Mouse (Mus musculus): ENCODE results near the gene Piezo1. TPM values are rescaled to one million over a fixed set of nuclear protein-coding genes. Genes with fewer than 3 reads are reported as not detected.

The Piezo1 gene
- polyA plus RNA-seq, 1 experiment from 2014 or later: 16.3 TPM

DNA sequence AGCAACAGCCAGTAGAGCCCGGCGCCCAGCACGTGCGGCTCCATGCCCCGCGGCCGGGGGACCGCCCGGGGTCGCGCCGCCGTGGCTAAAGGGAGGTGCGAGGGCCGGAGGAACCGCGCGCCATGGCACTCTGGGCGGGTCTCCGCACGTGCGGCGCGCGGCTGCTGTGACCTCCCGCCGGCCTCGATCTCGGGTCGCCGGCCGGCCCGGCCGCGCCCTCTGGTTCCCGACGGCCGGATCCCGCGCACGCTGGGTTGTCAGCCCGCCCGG, 199 bp downstream of the Piezo1 start:
- peak overlapping the region; percentile 78 for H3K9ac ChIP-seq
- H3K27ac ChIP-seq: peak overlapping the region; percentile 90
- peak overlapping the region; percentile 93 for H3K4me2 ChIP-seq
- H3K9me3 ChIP-seq: no peaks in the 10 kb centered on the region
- no peaks in the 10 kb centered on the region for H3K36me3 ChIP-seq
- H3K4me3 ChIP-seq (replicated peaks): peak overlapping the region; percentile 83
- under 1% methylated on average over 42 of the region's 43 CpGs for WGBS
- no peaks in the 10 kb centered on the region for H3K27me3 ChIP-seq (replicated peaks)
- H3K4me1 ChIP-seq: peaks cover 49% of the 10 kb centered on the region
- peak; percentile 18 for ATAC-seq (ENCODE audit: insufficient read depth, low FRiP score, low read depth)

GRCm38 (mm10) chr8:122550234-122550994, 715 bp downstream of the Piezo1 start:
- peak overlapping the region; percentile 78 for H3K9ac ChIP-seq
- no peaks in the 10 kb centered on the region for H3K27me3 ChIP-seq (replicated peaks)
- peak overlapping the region; percentile 83 for H3K4me3 ChIP-seq (replicated peaks)
- peak overlapping the region; percentile 90 for H3K27ac ChIP-seq
- peak; percentile 33; the same call in 1 of the 2 replicates for ATAC-seq (ENCODE audit: insufficient read depth, low FRiP score, low read depth)
- 3% methylated on average over 51 of the region's 52 CpGs for WGBS
- H3K4me2 ChIP-seq: peak overlapping the region; percentile 93
- no peaks in the 10 kb centered on the region for H3K9me3 ChIP-seq
- H3K36me3 ChIP-seq: no peaks in the 10 kb centered on the region
- peaks cover 49% of the 10 kb centered on the region for H3K4me1 ChIP-seq

- Histone ChIP-seq H3K27me3 (replicated peaks) (no peaks in the 10 kb centered on the region), H3K4me3 (replicated peaks) (peak overlapping the region; percentile 83), H3K9ac (no peak overlapping the region), H3K27ac (peak overlapping the region; percentile 59), H3K9me3 (no peaks in the 10 kb centered on the region), H3K4me1 (peaks cover 49% of the 10 kb centered on the region), H3K36me3 (no peaks in the 10 kb centered on the region), H3K4me2 (peak overlapping the region; percentile 93)
- 71% methylated on average over 3 of the region's 3 CpGs for WGBS
- ATAC-seq (ENCODE audit: insufficient read depth, low FRiP score, low read depth): no peak
Measured at GRCm38 (mm10) chr8:122548891-122549439, 2.2 kb downstream of the Piezo1 start.

DNA sequence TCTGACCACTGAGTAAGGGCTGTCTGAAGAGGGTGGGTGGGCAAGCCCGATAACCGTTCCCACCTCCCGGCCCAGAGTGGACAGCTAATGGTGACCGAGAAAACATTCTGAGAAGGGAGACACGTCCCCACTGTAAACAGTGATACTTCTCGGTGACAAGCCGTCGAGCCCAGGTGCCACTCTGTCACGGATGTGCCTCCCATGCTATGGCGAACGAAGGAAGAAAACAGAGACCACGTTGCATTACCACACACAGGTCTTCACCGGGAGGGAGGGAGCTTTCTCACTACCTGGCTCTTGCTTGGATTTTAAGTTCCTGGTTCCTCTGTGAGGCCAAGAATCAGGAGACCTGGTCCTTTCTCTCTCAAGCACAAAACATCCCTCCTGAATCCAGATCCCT, 2.8 kb downstream of the Piezo1 start:
- no peak for ATAC-seq (ENCODE audit: insufficient read depth, low FRiP score, low read depth)
- no peaks in the 10 kb centered on the region for H3K27me3 ChIP-seq (replicated peaks)
- H3K9me3 ChIP-seq: no peaks in the 10 kb centered on the region
- 55% methylated on average over 13 of the region's 13 CpGs for WGBS
- peak overlapping the region; percentile 59 for H3K27ac ChIP-seq
- no peak overlapping the region for H3K9ac ChIP-seq
- H3K4me3 ChIP-seq (replicated peaks): no peak overlapping the region
- peak overlapping the region; percentile 35; the same call in 1 of the 2 replicates for H3K4me2 ChIP-seq
- H3K4me1 ChIP-seq: peaks cover 49% of the 10 kb centered on the region
- H3K36me3 ChIP-seq: 0 out of 2 replicates have a peak, but pooled peaks cover under 1% of the 10 kb centered on the region

GRCm38 (mm10) chr8:122547815-122548214, 3.3 kb downstream of the Piezo1 start:
- Histone ChIP-seq H3K36me3 (0 out of 2 replicates have a peak, but pooled peaks cover 3% of the 10 kb centered on the region), H3K27me3 (replicated peaks) (no peaks in the 10 kb centered on the region), H3K4me3 (replicated peaks) (peak overlapping the region; percentile 2; the same call in 1 of the 2 replicates), H3K9me3 (no peaks in the 10 kb centered on the region), H3K4me1 (peaks cover 49% of the 10 kb centered on the region), H3K27ac (peak overlapping the region; percentile 42), H3K4me2 (peak overlapping the region; percentile 35; the same call in 1 of the 2 replicates), H3K9ac (no peak overlapping the region)
- WGBS: 38% methylated on average over 5 of the region's 5 CpGs
- peak; percentile 24; the same call in 1 of the 2 replicates for ATAC-seq (ENCODE audit: insufficient read depth, low FRiP score, low read depth)

DNA sequence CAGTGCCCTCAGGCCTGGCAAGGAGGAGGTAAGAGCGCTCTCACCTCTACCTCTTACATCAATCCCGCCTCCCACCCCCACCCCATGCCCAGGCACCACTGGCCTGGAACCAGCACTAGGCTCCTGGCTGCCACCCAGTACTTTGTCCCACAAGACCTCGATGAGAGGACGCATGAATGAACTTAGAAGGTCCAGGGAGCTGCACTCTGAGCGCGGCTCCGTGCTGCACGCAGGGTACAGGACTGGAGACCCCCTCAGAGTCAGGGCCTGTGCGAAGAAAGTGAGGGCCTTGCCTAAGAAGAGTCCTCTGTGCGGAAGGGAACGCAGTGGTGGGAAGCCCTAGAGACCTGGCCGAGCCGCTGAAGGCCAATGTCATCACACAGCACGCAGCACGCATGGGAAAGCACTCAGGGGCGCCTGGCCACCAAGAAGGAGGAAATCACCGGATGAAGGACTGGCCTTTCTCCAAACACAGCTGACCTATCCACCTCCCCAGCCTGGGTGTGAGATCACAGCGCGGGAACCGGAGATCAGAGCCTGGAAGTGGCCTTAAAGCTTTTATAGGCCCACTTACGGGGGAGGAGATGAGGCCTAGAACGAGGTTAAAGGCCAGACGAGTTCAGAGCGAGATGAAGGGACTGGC, 4.2 kb downstream of the Piezo1 start:
- H3K9ac ChIP-seq: no peak overlapping the region
- H3K4me1 ChIP-seq: peaks cover 49% of the 10 kb centered on the region
- H3K27ac ChIP-seq: peak overlapping the region; percentile 42
- 56% methylated on average over 24 of the region's 24 CpGs for WGBS
- peak overlapping the region; percentile 35 for H3K4me2 ChIP-seq
- no peaks in the 10 kb centered on the region for H3K9me3 ChIP-seq
- H3K27me3 ChIP-seq (replicated peaks): no peaks in the 10 kb centered on the region
- no peak for ATAC-seq (ENCODE audit: insufficient read depth, low FRiP score, low read depth)
- H3K36me3 ChIP-seq: 0 out of 2 replicates have a peak, but pooled peaks cover 3% of the 10 kb centered on the region
- H3K4me3 ChIP-seq (replicated peaks): no peak overlapping the region

- Histone ChIP-seq H3K4me1 (peaks cover 42% of the 10 kb centered on the region), H3K9me3 (no peaks in the 10 kb centered on the region), H3K4me2 (no peak overlapping the region), H3K9ac (no peak overlapping the region), H3K27me3 (replicated peaks) (no peaks in the 10 kb centered on the region), H3K36me3 (0 out of 2 replicates have a peak, but pooled peaks cover 3% of the 10 kb centered on the region), H3K4me3 (replicated peaks) (no peak overlapping the region), H3K27ac (0 out of 2 replicates have a peak overlapping the region, but pooled peaks have one; percentile 42)
- WGBS: 84% methylated on average over 7 of the region's 7 CpGs
- ATAC-seq (ENCODE audit: insufficient read depth, low FRiP score, low read depth): peak; percentile 72
Measured at GRCm38 (mm10) chr8:122546066-122546755, 4.9 kb downstream of the Piezo1 start.

DNA sequence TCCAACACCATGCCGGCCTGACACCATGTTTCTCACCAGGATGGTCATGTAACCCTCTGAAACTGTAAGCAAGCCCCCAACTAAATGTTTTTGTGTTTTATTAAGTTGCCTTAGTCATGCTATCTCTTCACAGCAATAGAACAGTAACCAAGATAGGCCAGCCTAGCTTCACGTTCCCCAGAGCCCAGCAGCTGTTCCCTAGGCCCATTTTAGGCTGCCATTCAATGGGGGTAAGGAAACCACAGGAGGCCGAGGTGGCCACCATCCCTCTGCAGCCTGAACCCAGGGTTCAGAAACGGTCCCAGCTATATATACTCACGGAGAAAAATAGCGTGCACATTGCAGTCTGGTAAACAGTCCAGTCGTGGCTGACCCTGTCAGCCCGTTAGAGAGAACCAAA, 7.0 kb downstream of the Piezo1 start:
- Histone ChIP-seq H3K4me2 (no peak overlapping the region), H3K9ac (no peak overlapping the region), H3K27me3 (replicated peaks) (no peaks in the 10 kb centered on the region), H3K27ac (no peak overlapping the region), H3K4me3 (replicated peaks) (no peak overlapping the region), H3K4me1 (peaks cover 31% of the 10 kb centered on the region), H3K9me3 (no peaks in the 10 kb centered on the region), H3K36me3 (0 out of 2 replicates have a peak, but pooled peaks cover 3% of the 10 kb centered on the region)
- no peak for ATAC-seq (ENCODE audit: insufficient read depth, low FRiP score, low read depth)
- WGBS: 91% methylated on average over 8 of the region's 8 CpGs

GRCm38 (mm10) chr8:122538310-122539076, 12.6 kb downstream of the Piezo1 start:
- ATAC-seq (ENCODE audit: insufficient read depth, low FRiP score, low read depth): no peak
- Histone ChIP-seq H3K4me1 (peaks cover 20% of the 10 kb centered on the region), H3K27me3 (replicated peaks) (no peaks in the 10 kb centered on the region), H3K4me2 (no peak overlapping the region), H3K9me3 (no peaks in the 10 kb centered on the region), H3K36me3 (0 out of 2 replicates have a peak, but pooled peaks cover 3% of the 10 kb centered on the region), H3K4me3 (replicated peaks) (no peak overlapping the region), H3K9ac (no peak overlapping the region), H3K27ac (0 out of 2 replicates have a peak overlapping the region, but pooled peaks have one; percentile 79)
- 87% methylated on average over 9 of the region's 9 CpGs for WGBS

- Histone ChIP-seq H3K9me3 (no peaks in the 10 kb centered on the region), H3K4me2 (no peak overlapping the region; the same call in 1 of the 2 replicates), H3K9ac (no peak overlapping the region), H3K4me3 (replicated peaks) (no peak overlapping the region), H3K4me1 (peaks cover 20% of the 10 kb centered on the region), H3K36me3 (no peaks in the 10 kb centered on the region), H3K27ac (peak overlapping the region; percentile 79), H3K27me3 (replicated peaks) (no peaks in the 10 kb centered on the region)
- WGBS: 57% methylated on average over 2 of the region's 2 CpGs
- ATAC-seq (ENCODE audit: insufficient read depth, low FRiP score, low read depth): peak; percentile 80
Measured at GRCm38 (mm10) chr8:122537812-122538211, 13.3 kb downstream of the Piezo1 start.

DNA sequence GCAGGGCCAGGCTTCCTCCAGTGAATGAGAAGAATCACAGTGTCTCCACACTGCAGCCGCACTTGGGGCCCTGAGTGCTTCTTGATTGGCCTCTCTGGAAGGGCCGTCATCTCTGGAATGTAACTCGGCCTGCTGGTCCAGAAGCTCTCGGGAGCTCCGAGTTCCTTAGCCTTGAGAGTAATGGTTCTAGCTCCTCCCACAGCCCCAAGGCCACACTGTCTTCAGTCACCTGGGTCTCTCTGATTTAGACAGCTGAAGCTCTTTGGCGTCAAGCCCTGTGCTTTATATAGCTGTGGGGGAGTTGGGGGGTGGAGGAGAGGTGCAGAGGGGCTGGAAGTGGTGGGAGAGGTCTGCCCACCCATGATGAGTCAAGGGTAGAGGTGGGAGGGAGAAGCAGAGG, 14.1 kb downstream of the Piezo1 start:
- Histone ChIP-seq H3K9ac (no peak overlapping the region), H3K27ac (peak overlapping the region; percentile 79), H3K4me3 (replicated peaks) (no peak overlapping the region), H3K4me1 (peaks cover 20% of the 10 kb centered on the region), H3K4me2 (peak overlapping the region; percentile 29; the same call in 1 of the 2 replicates), H3K9me3 (no peaks in the 10 kb centered on the region), H3K27me3 (replicated peaks) (no peaks in the 10 kb centered on the region), H3K36me3 (no peaks in the 10 kb centered on the region)
- peak; percentile 86 for ATAC-seq (ENCODE audit: insufficient read depth, low FRiP score, low read depth)
- WGBS: 7% methylated on average over 6 of the region's 6 CpGs
